Mouse (Mus musculus): ENCODE measurements around the gene Rhobtb1. TPM values are rescaled to one million over a fixed set of nuclear protein-coding genes. Genes with fewer than 3 reads are reported as not detected.
A peak's percentile ranks its signal among the peaks of the same experiment; 100 is the strongest.

Gene Rhobtb1
- polyA plus RNA-seq, 1 experiment: 22.4 TPM

GRCm38 (mm10) chr10:69162577-69162976 lies 11.3 kb downstream of the Rhobtb1 start:
- no peaks in the 10 kb centered on the region for H3K36me3 ChIP-seq (ENCODE audit: control insufficient read depth, insufficient read depth, low read length)
- no peaks in the 10 kb centered on the region for H3K27me3 ChIP-seq (ENCODE audit: control insufficient read depth, insufficient read depth, low read length)
- peaks cover 7% of the 10 kb centered on the region for H3K4me1 ChIP-seq (ENCODE audit: control insufficient read depth, insufficient read depth, low read length)
- TF ChIP-seq POLR2A (IDR thresholded peaks at IDR 0.05; ENCODE audit: control insufficient read depth, low read depth, low read length) (no peak), CTCF (IDR thresholded peaks at IDR 0.05; ENCODE audit: control insufficient read depth, insufficient read depth, insufficient replicate concordance, low read depth, low read length) (no peak)
- H3K4me3 ChIP-seq (ENCODE audit: control insufficient read depth, low read depth, low read length): no peak overlapping the region
- no peak overlapping the region for H3K27ac ChIP-seq (ENCODE audit: control insufficient read depth, insufficient read depth, low read depth, low read length)

GRCm38 (mm10) chr10:69163216-69163615 lies 12.0 kb downstream of the Rhobtb1 start:
- H3K27ac ChIP-seq (ENCODE audit: control insufficient read depth, insufficient read depth, low read depth, low read length): no peak overlapping the region
- no peaks in the 10 kb centered on the region for H3K36me3 ChIP-seq (ENCODE audit: control insufficient read depth, insufficient read depth, low read length)
- no peaks in the 10 kb centered on the region for H3K27me3 ChIP-seq (ENCODE audit: control insufficient read depth, insufficient read depth, low read length)
- TF ChIP-seq CTCF (IDR thresholded peaks at IDR 0.05; ENCODE audit: control insufficient read depth, insufficient read depth, insufficient replicate concordance, low read depth, low read length) (no peak), POLR2A (IDR thresholded peaks at IDR 0.05; ENCODE audit: control insufficient read depth, low read depth, low read length) (no peak)
- H3K4me3 ChIP-seq (ENCODE audit: control insufficient read depth, low read depth, low read length): no peak overlapping the region
- peaks cover 7% of the 10 kb centered on the region for H3K4me1 ChIP-seq (ENCODE audit: control insufficient read depth, insufficient read depth, low read length)

GRCm38 (mm10) chr10:69165125-69165524 lies 13.9 kb downstream of the Rhobtb1 start:
- H3K4me1 ChIP-seq (ENCODE audit: control insufficient read depth, insufficient read depth, low read length): peaks cover 7% of the 10 kb centered on the region
- H3K27me3 ChIP-seq (ENCODE audit: control insufficient read depth, insufficient read depth, low read length): no peaks in the 10 kb centered on the region
- peak; percentile 19; the same call in 1 of the 2 replicates for TF ChIP-seq CTCF (IDR thresholded peaks at IDR 0.05; ENCODE audit: control insufficient read depth, insufficient read depth, insufficient replicate concordance, low read depth, low read length)
- TF ChIP-seq POLR2A (IDR thresholded peaks at IDR 0.05; ENCODE audit: control insufficient read depth, low read depth, low read length): no peak
- H3K4me3 ChIP-seq (ENCODE audit: control insufficient read depth, low read depth, low read length): peak overlapping the region; percentile 74
- H3K36me3 ChIP-seq (ENCODE audit: control insufficient read depth, insufficient read depth, low read length): no peaks in the 10 kb centered on the region
- H3K27ac ChIP-seq (ENCODE audit: control insufficient read depth, insufficient read depth, low read depth, low read length): no peak overlapping the region

GRCm38 (mm10) chr10:69165847-69166246 lies 14.6 kb downstream of the Rhobtb1 start:
- H3K4me1 ChIP-seq (ENCODE audit: control insufficient read depth, insufficient read depth, low read length): peaks cover 9% of the 10 kb centered on the region
- no peaks in the 10 kb centered on the region for H3K27me3 ChIP-seq (ENCODE audit: control insufficient read depth, insufficient read depth, low read length)
- H3K27ac ChIP-seq (ENCODE audit: control insufficient read depth, insufficient read depth, low read depth, low read length): no peak overlapping the region
- no peaks in the 10 kb centered on the region for H3K36me3 ChIP-seq (ENCODE audit: control insufficient read depth, insufficient read depth, low read length)
- no peak overlapping the region; the same call in 1 of the 2 replicates for H3K4me3 ChIP-seq (ENCODE audit: control insufficient read depth, low read depth, low read length)
- no peak for TF ChIP-seq POLR2A (IDR thresholded peaks at IDR 0.05; ENCODE audit: control insufficient read depth, low read depth, low read length)
- no peak for TF ChIP-seq CTCF (IDR thresholded peaks at IDR 0.05; ENCODE audit: control insufficient read depth, insufficient read depth, insufficient replicate concordance, low read depth, low read length)

GRCm38 (mm10) chr10:69166514-69166913 lies 15.3 kb downstream of the Rhobtb1 start:
- TF ChIP-seq CTCF (IDR thresholded peaks at IDR 0.05; ENCODE audit: control insufficient read depth, insufficient read depth, insufficient replicate concordance, low read depth, low read length): no peak
- TF ChIP-seq POLR2A (IDR thresholded peaks at IDR 0.05; ENCODE audit: control insufficient read depth, low read depth, low read length): 0 out of 2 replicates have a peak, but pooled peaks have one; percentile 14
- peaks cover 9% of the 10 kb centered on the region for H3K4me1 ChIP-seq (ENCODE audit: control insufficient read depth, insufficient read depth, low read length)
- H3K27me3 ChIP-seq (ENCODE audit: control insufficient read depth, insufficient read depth, low read length): no peaks in the 10 kb centered on the region
- no peak overlapping the region for H3K27ac ChIP-seq (ENCODE audit: control insufficient read depth, insufficient read depth, low read depth, low read length)
- no peaks in the 10 kb centered on the region for H3K36me3 ChIP-seq (ENCODE audit: control insufficient read depth, insufficient read depth, low read length)
- H3K4me3 ChIP-seq (ENCODE audit: control insufficient read depth, low read depth, low read length): peak overlapping the region; percentile 87

- Histone ChIP-seq H3K36me3 (ENCODE audit: control insufficient read depth, insufficient read depth, low read length) (no peaks in the 10 kb centered on the region), H3K27ac (ENCODE audit: control insufficient read depth, insufficient read depth, low read depth, low read length) (no peak overlapping the region), H3K27me3 (ENCODE audit: control insufficient read depth, insufficient read depth, low read length) (no peaks in the 10 kb centered on the region), H3K4me1 (ENCODE audit: control insufficient read depth, insufficient read depth, low read length) (peaks cover 2% of the 10 kb centered on the region), H3K4me3 (ENCODE audit: control insufficient read depth, low read depth, low read length) (no peak overlapping the region)
- TF ChIP-seq CTCF (IDR thresholded peaks at IDR 0.05; ENCODE audit: control insufficient read depth, insufficient read depth, insufficient replicate concordance, low read depth, low read length) (no peak), POLR2A (IDR thresholded peaks at IDR 0.05; ENCODE audit: control insufficient read depth, low read depth, low read length) (no peak)
Measured at GRCm38 (mm10) chr10:69172412-69172811, 21.2 kb downstream of the Rhobtb1 start.

- TF ChIP-seq CTCF (IDR thresholded peaks at IDR 0.05; ENCODE audit: control insufficient read depth, insufficient read depth, insufficient replicate concordance, low read depth, low read length): no peak
- TF ChIP-seq POLR2A (IDR thresholded peaks at IDR 0.05; ENCODE audit: control insufficient read depth, low read depth, low read length): no peak
- H3K27ac ChIP-seq (ENCODE audit: control insufficient read depth, insufficient read depth, low read depth, low read length): no peak overlapping the region
- no peak overlapping the region for H3K4me3 ChIP-seq (ENCODE audit: control insufficient read depth, low read depth, low read length)
- no peaks in the 10 kb centered on the region for H3K36me3 ChIP-seq (ENCODE audit: control insufficient read depth, insufficient read depth, low read length)
- no peaks in the 10 kb centered on the region for H3K27me3 ChIP-seq (ENCODE audit: control insufficient read depth, insufficient read depth, low read length)
- no peaks in the 10 kb centered on the region for H3K4me1 ChIP-seq (ENCODE audit: control insufficient read depth, insufficient read depth, low read length)
Measured at GRCm38 (mm10) chr10:69176116-69176515, 24.9 kb downstream of the Rhobtb1 start.

GRCm38 (mm10) chr10:69179341-69179740 lies 28.1 kb downstream of the Rhobtb1 start:
- no peak overlapping the region for H3K4me3 ChIP-seq (ENCODE audit: control insufficient read depth, low read depth, low read length)
- no peaks in the 10 kb centered on the region for H3K27me3 ChIP-seq (ENCODE audit: control insufficient read depth, insufficient read depth, low read length)
- no peaks in the 10 kb centered on the region for H3K36me3 ChIP-seq (ENCODE audit: control insufficient read depth, insufficient read depth, low read length)
- TF ChIP-seq POLR2A (IDR thresholded peaks at IDR 0.05; ENCODE audit: control insufficient read depth, low read depth, low read length) (no peak), CTCF (IDR thresholded peaks at IDR 0.05; ENCODE audit: control insufficient read depth, insufficient read depth, insufficient replicate concordance, low read depth, low read length) (peak; percentile 48; the same call in 1 of the 2 replicates)
- H3K27ac ChIP-seq (ENCODE audit: control insufficient read depth, insufficient read depth, low read depth, low read length): no peak overlapping the region
- H3K4me1 ChIP-seq (ENCODE audit: control insufficient read depth, insufficient read depth, low read length): no peaks in the 10 kb centered on the region

Data from testis, adult 2 months (tissue).